Mouse (Mus musculus) stomach, embryonic 14.5 days (tissue): ENCODE measurements around the gene Trpm3. TPM values are rescaled to one million over a fixed set of nuclear protein-coding genes. Genes with fewer than 3 reads are reported as not detected.

Experiments used
- ATAC-seq: fragments of 200-750 bp; cut with Nextera tagmentation; 2 replicates; pipeline ENCODE4 v1.8.0; 2017; ENCODE audit warnings: low read depth, moderate TSS enrichment; ENCODE audit not compliant: insufficient number of reproducible peaks, insufficient read depth, low FRiP score
- H3K27ac ChIP-seq: fragments of 300-500 bp; sonication (generic); 2 replicates; pipeline ENCODE4 v1.5.1; 2014; ENCODE audit warnings: mild to moderate bottlenecking, low read length, moderate library complexity, mixed read lengths
- H3K27me3 ChIP-seq: fragments of 300-500 bp; sonication (generic); 2 replicates; pipeline ENCODE4 v1.6.1; 2014; ENCODE audit warnings: low read length, control low read depth, mixed read lengths; ENCODE audit not compliant: control insufficient read depth, insufficient read depth
- H3K36me3 ChIP-seq: fragments of 300-500 bp; sonication (generic); 2 replicates; pipeline ENCODE4 v1.6.1; 2014; ENCODE audit warnings: mild to moderate bottlenecking, control low read depth, low read length, moderate library complexity, mixed read lengths; ENCODE audit not compliant: control insufficient read depth, insufficient read depth
- H3K4me1 ChIP-seq: fragments of 300-500 bp; sonication (generic); 2 replicates; pipeline ENCODE4 v1.6.1; 2014; ENCODE audit warnings: low read length, control low read depth, mixed read lengths; ENCODE audit not compliant: control insufficient read depth, insufficient read depth
- H3K4me2 ChIP-seq: fragments of 300-500 bp; sonication (generic); replicated peaks from 2 replicates; pipeline ENCODE4 v1.6.1; 2014; ENCODE audit warnings: low read depth, low read length, control low read depth
- H3K4me3 ChIP-seq: fragments of 300-500 bp; sonication (generic); 2 replicates; pipeline ENCODE4 v1.5.1; 2014; ENCODE audit warnings: low read depth, low read length, control low read depth
- H3K9ac ChIP-seq: fragments of 300-500 bp; sonication (generic); replicated peaks from 2 replicates; pipeline ENCODE4 v1.6.1; 2014; ENCODE audit warnings: low read depth, mild to moderate bottlenecking, control low read depth, low read length, moderate library complexity, mixed read lengths
- H3K9me3 ChIP-seq: fragments of 300-500 bp; sonication (generic); 2 replicates; pipeline ENCODE4 v1.6.1; 2016; ENCODE audit warnings: low read depth, low read length, control low read depth; ENCODE audit not compliant: control insufficient read depth
- WGBS: fragments of 180-500 bp; shearing (Covaris S2); extraction: QIAGEN DNeasy Blood & Tissue Kit; methylation state at CpG from one replicate; pipeline ENCODE4 v1.1.7; 2014; 5-methylcytosine and 5-hydroxymethylcytosine counted together
- microRNA counts: library from miRNA; unstranded; fragments of <30 nt; microRNA quantifications from one replicate; lab custom pipeline; 2016
- microRNA-seq: library from miRNA; unstranded; fragments of <30 nt; microRNA quantifications from one replicate; pipeline ENCODE4, GENCODE M21; 2016
- polyA plus RNA-seq: library from polyadenylated mRNA; unstranded; fragments of >200 nt; fragmentation: Nextera tagmentation; extraction: Ambion mirVana; gene quantifications from 2 replicates; pipeline ENCODE4 v1.2.1, GENCODE M21; 2014

Gene Trpm3
- polyA plus RNA-seq, 1 experiment from 2014 or later = 0.97 TPM

GRCm38 (mm10) chr19:23038321-23038720 lies 899.5 kb downstream of the Trpm3 start:
- Histone ChIP-seq H3K4me2 (no peak overlapping the region), H3K4me1 (no peaks in the 10 kb centered on the region), H3K4me3 (no peak overlapping the region), H3K36me3 (no peaks in the 10 kb centered on the region), H3K27me3 (no peaks in the 10 kb centered on the region), H3K9me3 (no peaks in the 10 kb centered on the region), H3K9ac (no peak overlapping the region), H3K27ac (no peak overlapping the region)
- no peak for ATAC-seq
- 88% methylated on average over 2 of the region's 2 CpGs for WGBS

GRCm38 (mm10) chr19:23041483-23042167 lies 902.8 kb downstream of the Trpm3 start:
- Histone ChIP-seq H3K4me2 (no peak overlapping the region), H3K27ac (no peak overlapping the region), H3K27me3 (no peaks in the 10 kb centered on the region), H3K36me3 (no peaks in the 10 kb centered on the region), H3K9ac (no peak overlapping the region), H3K4me3 (no peak overlapping the region), H3K9me3 (no peaks in the 10 kb centered on the region), H3K4me1 (no peaks in the 10 kb centered on the region)
- ATAC-seq = no peak
- WGBS = 69% methylated on average over 6 of the region's 6 CpGs

- Histone ChIP-seq H3K4me1 (no peaks in the 10 kb centered on the region), H3K9ac (no peak overlapping the region), H3K27ac (no peak overlapping the region), H3K4me2 (no peak overlapping the region), H3K36me3 (no peaks in the 10 kb centered on the region), H3K4me3 (no peak overlapping the region), H3K9me3 (no peaks in the 10 kb centered on the region), H3K27me3 (no peaks in the 10 kb centered on the region)
- 63% methylated on average over 6 of the region's 6 CpGs for WGBS
- ATAC-seq = no peak
Measured at GRCm38 (mm10) chr19:23042168-23042733, 903.4 kb downstream of the Trpm3 start.

GRCm38 (mm10) chr19:23043699-23044098 lies 904.9 kb downstream of the Trpm3 start:
- H3K4me2 ChIP-seq = no peak overlapping the region
- H3K9ac ChIP-seq = no peak overlapping the region
- no peak overlapping the region for H3K27ac ChIP-seq
- no peaks in the 10 kb centered on the region for H3K36me3 ChIP-seq
- H3K27me3 ChIP-seq = no peaks in the 10 kb centered on the region
- H3K4me1 ChIP-seq = no peaks in the 10 kb centered on the region
- H3K4me3 ChIP-seq = no peak overlapping the region
- H3K9me3 ChIP-seq = no peaks in the 10 kb centered on the region
- no peak for ATAC-seq

MicroRNAs encoded within 50 kb of the gene (microRNA counts, 519-probe panel; counts per million panel counts)
- 2,429 counts per million, percentile 40 among the panel's probes with 10 or more counts for microRNA mmu-miR-204 (lab: Ali Mortazavi, UCI)

Small RNAs within 50 kb of the gene (microRNA-seq; reads per million reads assigned to microRNA genes)
- gene Mir204 = 41.4 reads per million, percentile 37 among the genes with 10 or more reads in this experiment
